ENCODE assay signal across 26 mouse cellular contexts in the genomic region with DNA sequence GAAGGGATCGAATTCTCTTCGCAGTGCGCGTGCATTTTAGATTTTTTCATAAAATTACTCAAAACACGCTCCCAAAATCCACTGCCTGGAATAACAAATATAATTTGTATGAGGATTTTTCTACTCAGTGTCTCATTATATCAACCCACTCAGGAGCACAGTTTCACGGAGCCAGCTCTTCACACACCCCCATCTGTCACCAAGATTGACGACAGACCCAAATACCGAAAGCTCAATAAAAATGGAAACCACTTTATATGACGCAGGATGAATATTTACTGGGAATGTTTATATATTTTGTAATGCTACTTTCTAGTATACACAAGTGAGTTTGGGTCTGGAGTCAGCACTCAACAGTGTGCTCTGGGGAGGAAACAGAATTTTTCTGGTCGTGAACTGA.
"Had no signal": no experiment of that assay in that cellular context is flagged by ENCODE, and none has a peak within 500 bp of the region (broad histone marks: within the 10 kb centered on the region; RNA-seq: fewer than 3 reads in every experiment).

No protein-coding gene starts in this region.

- H3K9ac ChIP-seq: forebrain, postnatal 0 days; heart, embryonic 13.5 days; heart, embryonic 15.5 days; hindbrain, embryonic 13.5 days; hindbrain, embryonic 15.5 days; kidney, embryonic 15.5 days; limb, embryonic 13.5 days; limb, embryonic 15.5 days; liver, embryonic 13.5 days had no signal

- ATAC-seq: forebrain, postnatal 0 days; hindbrain, postnatal 0 days; intestine, embryonic 16.5 days had no signal

- H3K36me3 ChIP-seq: heart, embryonic 13.5 days; heart, embryonic 15.5 days; hindbrain, embryonic 13.5 days; hindbrain, embryonic 15.5 days; kidney, embryonic 15.5 days; limb, embryonic 13.5 days; limb, embryonic 15.5 days; liver, embryonic 13.5 days had no signal

- H3K4me1 ChIP-seq: heart, embryonic 13.5 days; heart, embryonic 15.5 days; hindbrain, embryonic 13.5 days; hindbrain, embryonic 15.5 days; kidney, embryonic 15.5 days; limb, embryonic 13.5 days; limb, embryonic 15.5 days; liver, embryonic 13.5 days had no signal

- H3K4me2 ChIP-seq: heart, embryonic 11.5 days; heart, embryonic 13.5 days; heart, embryonic 15.5 days; hindbrain, embryonic 13.5 days; hindbrain, embryonic 15.5 days; kidney, embryonic 15.5 days; limb, embryonic 13.5 days; limb, embryonic 15.5 days; liver, embryonic 11.5 days; liver, embryonic 13.5 days had no signal

- H3K27ac ChIP-seq: heart, adult 2 months; heart, embryonic 13.5 days; heart, embryonic 15.5 days; hindbrain, embryonic 13.5 days; hindbrain, embryonic 15.5 days; hindbrain, postnatal 0 days; kidney, embryonic 15.5 days; kidney, postnatal 0 days; limb, embryonic 13.5 days; limb, embryonic 15.5 days; liver, embryonic 13.5 days had no signal

- H3K27me3 ChIP-seq: heart, embryonic 13.5 days; heart, embryonic 15.5 days; limb, embryonic 13.5 days; limb, embryonic 15.5 days; liver, embryonic 13.5 days had no signal

- H3K4me3 ChIP-seq: heart, adult 2 months; heart, embryonic 13.5 days; heart, embryonic 15.5 days; hindbrain, embryonic 13.5 days; hindbrain, embryonic 15.5 days; kidney, embryonic 15.5 days; limb, embryonic 13.5 days; limb, embryonic 15.5 days; liver, embryonic 13.5 days had no signal

- H3K9me3 ChIP-seq: heart, embryonic 13.5 days; heart, embryonic 15.5 days; hindbrain, embryonic 13.5 days; hindbrain, embryonic 15.5 days; kidney, embryonic 15.5 days; limb, embryonic 13.5 days; limb, embryonic 15.5 days had no signal

- DNase-seq: forebrain, postnatal 0 days; gastrocnemius, postnatal 14 days; gastrocnemius, postnatal 36 days; heart, adult 11 months; heart, adult 2 months; heart, postnatal 14 days; heart, postnatal 36 days; kidney, adult 11 months; kidney, adult 2 months; kidney, adult 9 months; kidney, postnatal 14 days; kidney, postnatal 36 days; left cerebral cortex, postnatal 4 days; liver, embryonic 13.5 days had no signal
